Mouse (Mus musculus): ENCODE measurements around the gene Tsc22d1. TPM values are rescaled to one million over a fixed set of nuclear protein-coding genes. Genes with fewer than 3 reads are reported as not detected.

Tsc22d1 gene
- total and polyA plus RNA-seq, 3 experiments: 178 to 454 (median 353) TPM

DNA sequence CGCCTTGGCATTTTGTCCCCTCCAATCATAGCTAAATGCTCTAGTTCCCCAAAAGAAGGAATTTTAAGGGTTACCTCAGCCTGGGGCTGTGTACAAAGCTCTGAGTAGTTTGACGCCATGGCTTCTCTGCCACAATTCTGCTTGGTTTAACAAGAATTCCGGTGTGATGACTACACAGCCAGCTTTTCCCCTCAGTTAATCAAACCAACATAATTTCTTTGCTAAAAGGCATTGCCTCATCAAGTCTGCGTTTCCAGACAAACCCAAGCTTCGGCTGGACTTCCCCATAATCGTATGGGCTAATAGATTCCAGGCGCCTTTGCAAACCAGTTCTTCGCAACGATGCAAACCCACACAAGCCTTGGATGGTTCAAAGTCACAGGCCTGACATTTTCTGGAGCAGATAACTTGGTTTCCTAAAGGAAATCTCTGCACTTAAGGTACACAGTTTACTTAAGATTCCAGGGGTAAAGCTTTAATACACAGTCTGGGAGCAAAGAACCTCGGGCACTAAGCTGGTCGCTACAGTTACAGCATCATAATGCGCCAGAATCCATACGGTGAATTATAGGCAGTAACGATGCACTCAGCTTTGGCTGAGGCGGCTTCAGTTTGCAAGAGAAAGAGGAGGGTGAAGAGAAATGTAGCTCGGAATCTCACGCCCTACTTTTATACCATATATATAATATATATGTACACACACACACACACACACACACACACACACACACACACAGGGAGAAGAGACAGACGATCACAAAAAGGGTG is 140.7 kb downstream of the Tsc22d1 start:
- Histone ChIP-seq H3K27ac (no peak overlapping the region), H3K27me3 (ENCODE audit: control insufficient read depth, insufficient read depth, low read length) (no peaks in the 10 kb centered on the region), H3K79me2 (replicated peaks; ENCODE audit: control insufficient read depth, insufficient read depth, low read length) (no peaks in the 10 kb centered on the region), H3K4me1 (ENCODE audit: control insufficient read depth, insufficient read depth, low read length) (no peaks in the 10 kb centered on the region; the same call in 1 of the 2 replicates), H3K4me3 (no peak overlapping the region), H3K9ac (ENCODE audit: low read depth, low read length) (no peak overlapping the region), H3K36me3 (ENCODE audit: control insufficient read depth, insufficient read depth, low read length) (no peaks in the 10 kb centered on the region)
- intact Hi-C loops (cut with DNase I): loop anchor here (5.0 kb wide), 2 partner anchors 48 to 172 kb away; no protein-coding TSS in a partner anchor
- DNase-seq: no peak
- TF ChIP-seq POLR2A (IDR thresholded peaks at IDR 0.05; ENCODE audit: insufficient read depth, low read depth, low read length) (no peak), CTCF (IDR thresholded peaks at IDR 0.05) (no peak), EP300 (IDR thresholded peaks at IDR 0.05; ENCODE audit: insufficient read depth, low read depth, low read length) (no peak)
- WGBS: 77% methylated on average over 18 of the region's 18 CpGs

DNA sequence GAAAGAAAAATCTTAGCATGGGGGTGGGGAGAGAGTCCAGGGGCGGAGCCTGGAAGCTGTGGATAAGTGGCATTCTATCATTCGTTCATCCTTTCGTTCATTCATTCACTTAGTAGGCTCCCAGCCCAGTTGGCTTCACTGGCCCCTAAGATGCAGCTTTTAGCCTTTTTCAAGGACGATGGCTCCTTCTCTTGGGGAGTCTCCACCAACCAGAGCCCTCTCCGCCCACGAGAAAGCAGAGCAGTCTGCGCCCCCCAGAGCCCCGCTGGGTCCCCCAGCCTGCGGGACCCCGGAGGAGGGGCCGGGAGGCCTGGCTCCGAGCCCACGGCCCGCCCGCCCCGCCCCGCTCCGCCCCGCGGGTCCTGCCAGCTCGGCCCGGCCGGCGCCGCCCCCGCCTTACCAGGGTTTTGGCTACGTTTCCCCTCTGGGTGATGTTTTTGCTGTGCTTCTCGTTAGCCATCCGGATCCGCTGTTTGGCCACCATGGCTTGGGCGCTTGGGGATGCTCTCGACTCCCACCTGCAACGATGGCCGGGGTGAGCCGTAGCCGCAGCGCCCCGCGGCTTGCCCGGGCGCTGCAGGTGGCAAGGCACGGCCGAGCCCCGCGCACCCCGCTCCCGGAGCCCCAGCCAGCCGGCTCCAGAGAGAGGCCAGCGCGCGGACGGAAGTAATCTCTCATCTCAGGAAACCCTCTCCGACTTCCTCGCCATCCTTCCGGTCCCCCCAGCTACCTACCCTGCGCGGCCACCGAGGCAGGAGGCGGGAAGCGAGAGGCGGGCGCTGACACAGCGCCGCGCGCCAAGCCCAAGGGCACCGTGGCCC is 141.5 kb downstream of the Tsc22d1 start:
- 3% methylated on average over 58 of the region's 67 CpGs for WGBS

DNA sequence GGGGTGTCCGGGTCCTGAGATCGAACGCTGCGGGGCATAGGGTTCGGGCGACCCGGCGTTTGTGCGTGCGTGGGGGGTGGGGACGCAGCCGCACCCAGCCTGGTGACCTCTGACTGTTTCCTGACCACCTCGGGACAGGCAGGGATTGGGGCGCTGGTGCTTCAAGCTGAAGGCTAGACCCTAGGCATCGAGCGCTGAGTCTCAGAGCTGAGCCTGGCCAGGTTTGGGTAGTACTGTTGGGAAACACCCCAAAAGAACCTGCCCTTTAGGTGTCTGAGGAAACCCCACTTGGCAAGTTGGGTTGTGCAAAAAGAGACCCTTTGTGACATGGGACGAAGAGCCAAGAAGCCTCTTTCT is 142.1 kb downstream of the Tsc22d1 start, which contains the start of gene Serp2:
TSS of gene Serp2 (minus strand) at position 38 of the 357 bp plus-strand sequence.
- Histone ChIP-seq H3K4me3 (peak within 1 kb of the TSS; percentile 63), H3K36me3 (ENCODE audit: control insufficient read depth, insufficient read depth, low read length) (no peaks in the 10 kb centered on the region), H3K4me1 (ENCODE audit: control insufficient read depth, insufficient read depth, low read length) (no peaks in the 10 kb centered on the region; the same call in 1 of the 2 replicates), H3K9ac (ENCODE audit: low read depth, low read length) (peak within 1 kb of the TSS; percentile 67), H3K79me2 (replicated peaks; ENCODE audit: control insufficient read depth, insufficient read depth, low read length) (no peaks in the 10 kb centered on the region), H3K27me3 (ENCODE audit: control insufficient read depth, insufficient read depth, low read length) (no peaks in the 10 kb centered on the region), H3K27ac (peak within 1 kb of the TSS; percentile 67)
- DNase-seq: no peak
- WGBS: 18% methylated on average over 17 of the region's 17 CpGs
- TF ChIP-seq EP300 (IDR thresholded peaks at IDR 0.05; ENCODE audit: insufficient read depth, low read depth, low read length) (no peak), CTCF (IDR thresholded peaks at IDR 0.05) (no peak), POLR2A (IDR thresholded peaks at IDR 0.05; ENCODE audit: insufficient read depth, low read depth, low read length) (no peak)
- intact Hi-C loops (cut with DNase I): loop anchor here (5.0 kb wide), 2 partner anchors 50 to 170 kb away; no protein-coding TSS in a partner anchor

More for the DNA sequence above, 141.5 kb downstream of the Tsc22d1 start:
- no peaks in the 10 kb centered on the region for H3K36me3 ChIP-seq (ENCODE audit: control insufficient read depth, insufficient read depth, low read length)
- TF ChIP-seq CTCF (IDR thresholded peaks at IDR 0.05): peak; percentile 31
- no peak for TF ChIP-seq EP300 (IDR thresholded peaks at IDR 0.05; ENCODE audit: insufficient read depth, low read depth, low read length)
- TF ChIP-seq POLR2A (IDR thresholded peaks at IDR 0.05; ENCODE audit: insufficient read depth, low read depth, low read length): no peak
- H3K79me2 ChIP-seq (replicated peaks; ENCODE audit: control insufficient read depth, insufficient read depth, low read length): no peaks in the 10 kb centered on the region
- no peaks in the 10 kb centered on the region for H3K27me3 ChIP-seq (ENCODE audit: control insufficient read depth, insufficient read depth, low read length)
- intact Hi-C loops (cut with DNase I): loop anchor here (5.0 kb wide), 2 partner anchors 49 to 171 kb away; no protein-coding TSS in a partner anchor
- peak; percentile 72 to 79 for DNase-seq
- peak overlapping the region; percentile 67 for H3K27ac ChIP-seq
- peak overlapping the region; percentile 63 for H3K4me3 ChIP-seq
- H3K9ac ChIP-seq (ENCODE audit: low read depth, low read length): peak overlapping the region; percentile 67
- no peaks in the 10 kb centered on the region; the same call in 1 of the 2 replicates for H3K4me1 ChIP-seq (ENCODE audit: control insufficient read depth, insufficient read depth, low read length)

Other genes with a start within 250 kb of the Tsc22d1 start
- under 1 TPM; 0.60 to 0.64 TPM for gene Serp2, start 141.9 kb downstream of the Tsc22d1 start, total RNA-seq (2021)
- 0.96 and 1.7 TPM in 2 replicates for gene Serp2, start 141.9 kb downstream of the Tsc22d1 start, polyA plus RNA-seq (2012; rRNA removed)